Mouse (Mus musculus) G1E (cell line): ENCODE data around the gene Mt4.

Experiments
- CTCF ChIP-seq: IDR thresholded peaks from 2 replicates; pipeline ENCODE4 v1.5.1; 2012; ENCODE audit warnings: low read depth, low read length, inconsistent platforms, mixed read lengths
- GATA1 ChIP-seq: IDR thresholded peaks from 2 replicates; pipeline ENCODE4 v1.6.1; 2012; ENCODE audit warnings: borderline replicate concordance, low read length, inconsistent platforms, mixed read lengths
- GATA2 ChIP-seq: IDR thresholded peaks from 2 replicates; pipeline ENCODE4 v1.6.1; 2012; ENCODE audit warnings: low read depth, low read length, inconsistent platforms, borderline replicate concordance
- POLR2AphosphoS5 ChIP-seq: IDR thresholded peaks from 2 replicates; pipeline ENCODE4 v1.6.1; 2012; ENCODE audit warnings: low read depth, low read length, inconsistent platforms; ENCODE audit not compliant: insufficient replicate concordance
- TAL1 ChIP-seq: conservative IDR thresholded peaks from 2 replicates; pipeline ENCODE4 v1.6.1; 2012; ENCODE audit warnings: low read depth, low read length, inconsistent platforms, mixed read lengths

DNA sequence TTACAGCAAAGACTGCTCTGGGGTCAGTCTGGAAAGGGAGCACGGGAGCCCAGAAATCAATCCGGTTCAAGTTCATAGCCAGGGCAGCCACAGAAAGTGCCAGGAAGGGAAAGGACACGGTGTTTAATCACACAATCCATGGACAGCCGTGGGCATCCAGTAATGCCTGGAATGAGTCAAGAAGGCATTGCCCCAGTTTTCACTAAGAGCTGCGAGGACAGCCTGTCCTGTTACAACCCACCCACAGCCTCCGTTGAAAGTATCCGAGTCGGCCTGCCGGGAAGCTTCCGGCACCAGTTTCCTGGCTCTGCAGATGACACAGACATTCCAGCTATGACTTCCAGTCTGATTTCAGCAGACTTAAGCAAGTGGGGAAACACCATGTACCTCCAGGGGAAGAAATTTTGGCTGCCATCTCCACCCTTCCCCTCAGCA, 34.3 kb downstream of the Mt4 start:
- TF ChIP-seq GATA1 (no peak), CTCF (no peak), POLR2AphosphoS5 (no peak), TAL1 (no peak), GATA2 (no peak)
